22 mouse cellular contexts compared by ENCODE assay signal in the genomic region with DNA sequence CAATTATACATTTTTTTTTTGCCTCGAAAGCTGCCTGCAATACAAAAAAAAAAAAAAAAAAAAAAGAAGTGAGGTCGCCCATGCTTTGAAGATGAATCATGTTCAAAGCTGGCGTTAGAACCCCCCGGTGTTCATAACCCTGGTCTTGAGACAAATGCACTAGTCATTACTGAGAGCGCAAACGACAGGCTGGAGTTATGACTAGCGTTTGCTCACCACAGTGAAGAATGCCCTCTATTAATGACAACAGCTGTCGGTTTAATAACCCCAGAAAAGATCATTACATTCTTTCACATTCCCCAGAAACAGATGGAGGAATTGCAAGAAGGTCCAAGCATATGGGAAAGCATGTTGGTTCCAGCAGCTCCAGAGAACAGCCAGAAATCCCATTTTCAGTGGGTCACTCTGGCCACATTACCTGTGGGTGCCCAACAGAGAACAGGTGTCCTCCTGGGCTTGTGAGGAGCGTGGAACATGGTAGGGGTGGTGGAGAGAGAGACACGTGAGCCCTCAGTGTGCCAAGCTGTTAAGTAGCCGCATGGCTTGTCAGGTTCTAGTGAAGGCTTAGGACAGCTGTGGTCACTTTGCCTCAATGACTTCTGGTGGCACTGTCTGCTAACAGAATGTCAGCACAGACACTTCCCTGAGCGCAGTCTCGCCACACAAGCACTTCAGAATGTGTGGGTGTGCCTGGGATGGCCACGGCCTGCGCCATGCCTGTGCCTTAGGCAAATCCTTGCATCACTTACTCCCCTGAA.
DNase-seq lines count a peak whose midpoint lies in the region; ATAC-seq and TF ChIP-seq lines count a peak whose summit lies in the region.
"Had no signal": no experiment of that assay in that cellular context is flagged by ENCODE, and none has a peak within 500 bp of the region (broad histone marks: within the 10 kb centered on the region; RNA-seq: fewer than 3 reads in every experiment).

No protein-coding gene starts in this region.

- no peaks in the 10 kb centered on the region for H3K27me3 ChIP-seq in embryonic facial prominence, embryonic 14.5 days (replicated peaks; ENCODE audit: control insufficient read depth, insufficient read depth, low read length)
- H3K27me3 ChIP-seq in embryonic facial prominence, embryonic 10.5 days (replicated peaks; ENCODE audit: low read depth, poor library complexity, severe bottlenecking) = no peaks in the 10 kb centered on the region
- peaks cover 22% of the 10 kb centered on the region for H3K27me3 ChIP-seq in megakaryocyte, embryonic 14.5 days (replicated peaks)
- H3K27me3 ChIP-seq: hindbrain, embryonic 13.5 days; limb, embryonic 15.5 days; neural tube, embryonic 15.5 days had no signal

- H3K27ac ChIP-seq in embryonic facial prominence, embryonic 14.5 days (replicated peaks; ENCODE audit: low read depth, low read length) = no peak overlapping the region
- H3K27ac ChIP-seq in embryonic facial prominence, embryonic 10.5 days (replicated peaks) = no peak overlapping the region
- peak overlapping the region; percentile 4; the same call in 1 of the 2 replicates for H3K27ac ChIP-seq in embryonic fibroblast, embryonic 13.5 days (ENCODE audit: insufficient read depth, low read length)
- H3K27ac ChIP-seq: hindbrain, embryonic 13.5 days; limb, embryonic 15.5 days; liver, embryonic 14.5 days; neural tube, embryonic 15.5 days had no signal

- H3K9ac ChIP-seq in embryonic facial prominence, embryonic 14.5 days (ENCODE audit: low read depth, low read length) = no peak overlapping the region
- H3K9ac ChIP-seq: hindbrain, embryonic 13.5 days; limb, embryonic 15.5 days; liver, embryonic 14.5 days; lung, embryonic 14.5 days; neural tube, embryonic 15.5 days had no signal

- TF ChIP-seq CTCF in embryonic fibroblast, embryonic 13.5 days (IDR thresholded peaks at IDR 0.05; ENCODE audit: borderline replicate concordance, insufficient read depth, low read length) = no peak

- DNase-seq in embryonic facial prominence, embryonic 14.5 days (ENCODE audit: low spot score) = peak; percentile 32
- no peak for DNase-seq in embryonic facial prominence, embryonic 10.5 days (ENCODE audit: low spot score)
- no peak for DNase-seq in right cerebral cortex, postnatal 25 days
- DNase-seq in ovary, postnatal 14 days (ENCODE audit: low spot score) = no peak
- DNase-seq: adrenal gland, postnatal 25 days; cerebellum, adult 9-10 months; gastrocnemius, postnatal 36 days; kidney, adult 18-20 months; lung, embryonic 14.5 days; right cerebral cortex, postnatal 14 days; spleen, adult 18-20 months; thymus, postnatal 14 days had no signal

- H3K9me3 ChIP-seq in embryonic facial prominence, embryonic 14.5 days (ENCODE audit: control insufficient read depth, low read length) = no peaks in the 10 kb centered on the region
- H3K9me3 ChIP-seq in embryonic facial prominence, embryonic 10.5 days = no peaks in the 10 kb centered on the region
- H3K9me3 ChIP-seq in megakaryocyte, embryonic 14.5 days = no peaks in the 10 kb centered on the region
- H3K9me3 ChIP-seq: hindbrain, embryonic 13.5 days; limb, embryonic 15.5 days; neural tube, embryonic 15.5 days had no signal

- ATAC-seq in embryonic facial prominence, embryonic 14.5 days (ENCODE audit: low read depth) = no peak
- no peak for ATAC-seq in megakaryocyte, adult 5-6 weeks (ENCODE audit: poor library complexity, severe bottlenecking)
- ATAC-seq: forebrain, embryonic 14.5 days; midbrain, embryonic 16.5 days had no signal

- H3K36me3 ChIP-seq in embryonic facial prominence, embryonic 14.5 days (ENCODE audit: control insufficient read depth, insufficient read depth, low read length) = no peaks in the 10 kb centered on the region
- H3K36me3 ChIP-seq in embryonic facial prominence, embryonic 10.5 days (replicated peaks) = no peaks in the 10 kb centered on the region
- H3K36me3 ChIP-seq in megakaryocyte, embryonic 14.5 days (replicated peaks; ENCODE audit: low read length) = no peaks in the 10 kb centered on the region
- H3K36me3 ChIP-seq: G1E; hindbrain, embryonic 13.5 days; limb, embryonic 15.5 days; neural tube, embryonic 15.5 days had no signal

- no peak overlapping the region for H3K4me2 ChIP-seq in embryonic facial prominence, embryonic 14.5 days (ENCODE audit: low read depth, low read length)
- H3K4me2 ChIP-seq: hindbrain, embryonic 13.5 days; limb, embryonic 15.5 days; lung, embryonic 14.5 days; neural tube, embryonic 15.5 days had no signal

- no peaks in the 10 kb centered on the region for H3K4me1 ChIP-seq in embryonic facial prominence, embryonic 14.5 days (ENCODE audit: control insufficient read depth, insufficient read depth, low read length)
- H3K4me1 ChIP-seq in embryonic facial prominence, embryonic 10.5 days = 0 out of 2 replicates have a peak, but pooled peaks cover 3% of the 10 kb centered on the region
- no peaks in the 10 kb centered on the region for H3K4me1 ChIP-seq in megakaryocyte, embryonic 14.5 days
- H3K4me1 ChIP-seq in embryonic fibroblast, embryonic 13.5 days (ENCODE audit: control insufficient read depth, insufficient read depth, low read length) = peaks cover 12% of the 10 kb centered on the region
- H3K4me1 ChIP-seq: hindbrain, embryonic 13.5 days; limb, embryonic 15.5 days had no signal

- WGBS in embryonic facial prominence, embryonic 14.5 days = 65% methylated on average over 14 of the region's 15 CpGs
- WGBS in embryonic facial prominence, embryonic 10.5 days = 84% methylated on average over 15 of the region's 15 CpGs

- H3K4me3 ChIP-seq in embryonic facial prominence, embryonic 14.5 days (ENCODE audit: low read depth, low read length) = no peak overlapping the region
- H3K4me3 ChIP-seq in embryonic facial prominence, embryonic 10.5 days = no peak overlapping the region
- peak overlapping the region; percentile 10 for H3K4me3 ChIP-seq in megakaryocyte, embryonic 14.5 days (replicated peaks)
- H3K4me3 ChIP-seq in embryonic fibroblast, embryonic 13.5 days (ENCODE audit: insufficient read depth, low read length) = no peak overlapping the region
- H3K4me3 ChIP-seq: hindbrain, embryonic 13.5 days; limb, embryonic 15.5 days; neural tube, embryonic 15.5 days had no signal

- TF ChIP-seq POLR2A in embryonic fibroblast, embryonic 13.5 days (IDR thresholded peaks at IDR 0.05; ENCODE audit: low read depth, low read length) = no peak
